Mouse (Mus musculus): Measurements from ENCODE around the gene Sox13.

- TF ChIP-seq POLR2A (IDR thresholded peaks at IDR 0.05; ENCODE audit: insufficient read length, low read depth), result no peak
- TF ChIP-seq TCF12 (IDR thresholded peaks at IDR 0.05; ENCODE audit: insufficient read depth, poor library complexity, severe bottlenecking), result no peak
- TF ChIP-seq MAX (IDR thresholded peaks at IDR 0.05; ENCODE audit: low read depth), result no peak
- no peak for TF ChIP-seq REST (IDR thresholded peaks at IDR 0.05; ENCODE audit: insufficient read depth, insufficient read length)
- no peak for TF ChIP-seq USF1 (IDR thresholded peaks at IDR 0.05; ENCODE audit: low read depth)
- no peak for TF ChIP-seq POLR2AphosphoS2 (IDR thresholded peaks at IDR 0.05; ENCODE audit: insufficient read length, low read depth)
- no peak for TF ChIP-seq MYOG (IDR thresholded peaks at IDR 0.05; ENCODE audit: control insufficient read depth in 1 of 3, insufficient read depth in 1 of 3, insufficient read length in 2 of 3, low read depth in 2 of 3)
- TF ChIP-seq SRF (IDR thresholded peaks at IDR 0.05; ENCODE audit: control insufficient read depth, insufficient read length, low read depth), result no peak
- no peak for TF ChIP-seq MYOD1 (IDR thresholded peaks at IDR 0.05; ENCODE audit: control insufficient read depth in 1 of 3, insufficient read length in 2 of 3, low read depth in 2 of 3)
- TF ChIP-seq TCF3 (IDR thresholded peaks at IDR 0.05; ENCODE audit: insufficient read length, low read depth), result no peak
- no peak for TF ChIP-seq E2F4 (IDR thresholded peaks at IDR 0.05; ENCODE audit: insufficient read depth)
- no peak for TF ChIP-seq CEBPB (IDR thresholded peaks at IDR 0.05; ENCODE audit: insufficient read depth, poor library complexity, severe bottlenecking)
Observed at GRCm38 (mm10) chr1:133411506-133412147, 12.6 kb downstream of the Sox13 start.
